Mouse (Mus musculus) CH12.LX (cell line): ENCODE results near the gene Cdca5. TPM values are rescaled to one million over a fixed set of nuclear protein-coding genes. Genes with fewer than 3 reads are reported as not detected.
A peak's percentile ranks its signal among the peaks of the same experiment; 100 is the strongest.
"Not testable (repeated sequence)": the region's sequence is repeated elsewhere in the genome, so short reads cannot be mapped to it uniquely, and the experiment has no call there.

Experiments used
- DNase-seq: peaks from one replicate; pipeline ENCODE4 v3.0.0-alpha.2; 2013; ENCODE audit errors: extremely low read depth
- H3K27ac ChIP-seq: 2 replicates; pipeline ENCODE4 v1.5.1; 2012; ENCODE audit warnings: low read depth, mild to moderate bottlenecking, control low read depth, moderate library complexity; ENCODE audit not compliant: insufficient read depth
- H3K27me3 ChIP-seq: replicated peaks from 2 replicates; pipeline ENCODE3; 2012; ENCODE audit warnings: inconsistent platforms
- H3K36me3 ChIP-seq, 2 experiments: replicated peaks in 1 of 2; 2 replicates each; pipeline versions ENCODE3 to v1.6.1; 2012; ENCODE audit warnings: inconsistent platforms in 1 of 2, low read length in 1 of 2, mild to moderate bottlenecking in 1 of 2, mixed read lengths in 1 of 2, moderate library complexity in 1 of 2; ENCODE audit not compliant: control insufficient read depth in 1 of 2, insufficient read depth in 1 of 2
- H3K4me1 ChIP-seq, 2 experiments: 2 replicates each; pipeline ENCODE4 v1.6.1; 2012; ENCODE audit warnings: inconsistent platforms in 1 of 2, moderate library complexity in 1 of 2; ENCODE audit not compliant: insufficient read depth in 2 of 2, control insufficient read depth in 1 of 2
- H3K4me2 ChIP-seq: 2 replicates; pipeline ENCODE4 v1.6.1; 2012; ENCODE audit warnings: low read depth, mild to moderate bottlenecking, control low read depth; ENCODE audit not compliant: poor library complexity, insufficient read depth, severe bottlenecking
- H3K4me3 ChIP-seq, 3 experiments: fragments of 150-350 bp in 1 of 3; sonication (generic) in 1 of 3; replicated peaks in 1 of 3; 2 replicates each; pipeline versions ENCODE3 to v1.5.1; 2011 to 2012; ENCODE audit warnings: low read depth in 2 of 3, low read length in 2 of 3, mild to moderate bottlenecking in 2 of 3, moderate library complexity in 2 of 3, control low read depth in 1 of 3, improper control_type of control experiment in 1 of 3, inconsistent platforms in 1 of 3, mixed read lengths in 1 of 3; ENCODE audit not compliant: poor library complexity in 1 of 3
- H3K79me2 ChIP-seq: replicated peaks from 2 replicates; pipeline ENCODE4 v1.6.1; 2012; ENCODE audit warnings: mild to moderate bottlenecking, moderate library complexity; ENCODE audit not compliant: control insufficient read depth, poor library complexity, insufficient read depth, severe bottlenecking; ENCODE audit errors: extremely low read depth
- H3K9ac ChIP-seq: 2 replicates; pipeline ENCODE4 v1.6.1; 2012; ENCODE audit warnings: low read depth, mild to moderate bottlenecking, control low read depth, moderate library complexity; ENCODE audit not compliant: insufficient read depth
- H3K9me3 ChIP-seq: replicated peaks from 2 replicates; pipeline ENCODE3; 2012; ENCODE audit warnings: low read length, inconsistent platforms, mixed read lengths
- CTCF ChIP-seq, 2 experiments: IDR thresholded peaks in 1 of 2; conservative IDR thresholded peaks in 1 of 2; 2 replicates each; pipeline ENCODE4 v1.5.1; 2011 to 2012; ENCODE audit warnings: low read depth in 2 of 2, low read length in 2 of 2, improper control_type of control experiment in 1 of 2, inconsistent platforms in 1 of 2, mild to moderate bottlenecking in 1 of 2, moderate library complexity in 1 of 2
- IRF4 ChIP-seq: IDR thresholded peaks from 2 replicates; pipeline ENCODE4 v1.6.1; 2014; ENCODE audit warnings: low read depth, mild to moderate bottlenecking, inconsistent platforms, low read length, improper control_type of control experiment
- JUN ChIP-seq: IDR thresholded peaks from 2 replicates; pipeline ENCODE4 v1.6.1; 2011; ENCODE audit warnings: low read depth, mild to moderate bottlenecking, low read length, improper control_type of control experiment, moderate library complexity; ENCODE audit not compliant: insufficient read depth
- JUND ChIP-seq: conservative IDR thresholded peaks from 2 replicates; pipeline ENCODE4 v1.6.1; 2011; ENCODE audit warnings: low read depth, low read length, improper control_type of control experiment
- MAFK ChIP-seq: IDR thresholded peaks from 2 replicates; pipeline ENCODE4 v1.6.1; 2011; ENCODE audit warnings: low read length, improper control_type of control experiment; ENCODE audit not compliant: insufficient replicate concordance
- MYC ChIP-seq: IDR thresholded peaks from 2 replicates; pipeline ENCODE4 v1.6.1; 2011; ENCODE audit warnings: low read depth, mild to moderate bottlenecking, improper control_type of control experiment, low read length
- NRF1 ChIP-seq: IDR thresholded peaks from 2 replicates; pipeline ENCODE4 v1.6.1; 2014; ENCODE audit warnings: low read depth, mild to moderate bottlenecking, inconsistent platforms, low read length, improper control_type of control experiment, moderate library complexity
- RAD21 ChIP-seq: IDR thresholded peaks from 2 replicates; pipeline ENCODE4 v1.6.1; 2011; ENCODE audit warnings: low read depth, mild to moderate bottlenecking, low read length, improper control_type of control experiment, moderate library complexity
- RCOR1 ChIP-seq: conservative IDR thresholded peaks from 2 replicates; pipeline ENCODE4 v1.6.1; 2012; ENCODE audit warnings: low read depth, mild to moderate bottlenecking, inconsistent platforms, low read length, improper control_type of control experiment
- SIN3A ChIP-seq: IDR thresholded peaks from 2 replicates; pipeline ENCODE4 v1.6.1; 2012; ENCODE audit warnings: low read length, improper control_type of control experiment, inconsistent platforms
- SMC3 ChIP-seq: IDR thresholded peaks from 2 replicates; pipeline ENCODE4 v1.6.1; 2011; ENCODE audit warnings: low read depth, low read length, improper control_type of control experiment
- TBP ChIP-seq: conservative IDR thresholded peaks from 2 replicates; pipeline ENCODE4 v1.6.1; 2011; ENCODE audit warnings: low read depth, low read length, improper control_type of control experiment
- TCF12 ChIP-seq: IDR thresholded peaks from 2 replicates; pipeline ENCODE4 v1.6.1; 2014; ENCODE audit warnings: low read depth, mild to moderate bottlenecking, inconsistent platforms, low read length, improper control_type of control experiment
- dilution Hi-C: fragments of 300-500 bp; cut with MboI; formaldehyde crosslinking; loops from 2 replicates; pipeline ENCODE4 v1.14.3; 2020; ENCODE audit warnings: low sequenced_read_pairs; ENCODE audit not compliant: extremely low pct_unique_long_range_greater_than_20kb, extremely low pct_ligation_motif_present
- in situ Hi-C: fragments of 300-500 bp; cut with MboI; formaldehyde crosslinking; loops from 3 replicates; pipeline ENCODE4 v1.14.3; 2019; ENCODE audit warnings: low sequenced_read_pairs, low pct_ligation_motif_present, low pct_unique_long_range_greater_than_20kb, mixed read lengths
- polyA plus RNA-seq: library from polyadenylated mRNA; unstranded; fragments of >175 nt; gene quantifications from 2 replicates; pipeline ENCODE4 v1.2.1, GENCODE M21; 2012; ENCODE audit warnings: low read depth; ENCODE audit not compliant: insufficient read length
- total RNA-seq, 2 experiments: library from RNA; depleted of rRNA; stranded (reverse); fragments of 300-350 nt in 1 of 2; fragments of >200 nt in 1 of 2; gene quantifications; 2 replicates each; pipeline ENCODE4 v1.2.3; 2012 to 2014

Cdca5 gene
- total and polyA plus RNA-seq, 3 experiments = 51.5 to 80.6 (median 62.7) TPM

- H3K9me3 ChIP-seq = no peaks in the 10 kb centered on the region
- no peak overlapping the region for H3K27ac ChIP-seq
- H3K36me3 ChIP-seq = no peaks in the 10 kb centered on the region
- H3K9ac ChIP-seq = no peak overlapping the region
- peaks cover 12 to 35% of the 10 kb centered on the region in 2 experiments for H3K4me1 ChIP-seq
- dilution Hi-C loops (no loop called here), in situ Hi-C loops (no loop called here)
- no peak for TF ChIP-seq TCF12
- TF ChIP-seq JUND = no peak
- TF ChIP-seq RCOR1 = no peak
- TF ChIP-seq MAFK = no peak
- TF ChIP-seq JUN = no peak
- no peak for TF ChIP-seq NRF1
- H3K4me3 ChIP-seq = no peak overlapping the region
- no peaks in the 10 kb centered on the region for H3K27me3 ChIP-seq
- H3K4me2 ChIP-seq = no peak overlapping the region
- DNase-seq = no peak
- peaks cover 10% of the 10 kb centered on the region for H3K79me2 ChIP-seq
These were observed 42.5 kb upstream of the Cdca5 start for GRCm38 (mm10) chr19:6042293-6042692.

- H3K9me3 ChIP-seq, H3K4me3 ChIP-seq, in situ Hi-C loops, dilution Hi-C loops, H3K27ac ChIP-seq, H3K27me3 ChIP-seq: not testable (repeated sequence)
- peaks cover 8 to 11% of the 10 kb centered on the region in 2 experiments for H3K36me3 ChIP-seq
- peaks cover 22% of the 10 kb centered on the region for H3K79me2 ChIP-seq
- peak; percentile 68 for DNase-seq
- peak overlapping the region; percentile 38; the same call in 1 of the 2 replicates for H3K4me2 ChIP-seq
- H3K9ac ChIP-seq = 0 out of 2 replicates have a peak overlapping the region, but pooled peaks have one; percentile 3
- TF ChIP-seq TBP = 0 out of 2 replicates have a peak, but pooled peaks have one; percentile 37
- peak; percentile 76 for TF ChIP-seq JUND
- peak; percentile 60 for TF ChIP-seq SMC3
- TF ChIP-seq MYC = peak; percentile 61
- TF ChIP-seq JUN = peak; percentile 40; the same call in 1 of the 2 replicates
- peak; percentile 78 for TF ChIP-seq RAD21
- TF ChIP-seq CTCF (conservative IDR thresholded peaks at IDR 0.05 in 1 of 2, IDR thresholded peaks at IDR 0.05 in 1 of 2; ENCODE audit: low read depth in 2 of 2, low read length in 2 of 2) = peak in 1 of 2 experiments; percentile 76; a peak in 3 of 4 replicates
- TF ChIP-seq SIN3A = peak; percentile 55
- TF ChIP-seq IRF4 = peak; percentile 75; the same call in 1 of the 2 replicates
- peaks cover 14 to 37% of the 10 kb centered on the region in 2 experiments for H3K4me1 ChIP-seq
These were observed 40.7 kb upstream of the Cdca5 start for GRCm38 (mm10) chr19:6044102-6044501.
